Mouse (Mus musculus): ENCODE results near the gene Rnf167. TPM values are rescaled to one million over a fixed set of nuclear protein-coding genes. Genes with fewer than 3 reads are reported as not detected.

Rnf167 gene
- polyA plus RNA-seq (2012; fragmentation: generic; extraction: Trizol), result 9.0 TPM
- long read RNA-seq, experiment 1, transcript Rnf167-201 (9 exons, 1,833 nt), result major isoform, 19 of 30 reads
- long read RNA-seq, experiment 1, partial matches to known transcripts, result 3 of 30 reads
- long read RNA-seq, experiment 1, other reads (novel, unspliced or antisense), result 8 of 30 reads
- long read RNA-seq, experiment 2, transcript Rnf167-201 (9 exons, 1,833 nt), result major isoform, 15 of 24 reads
- long read RNA-seq, experiment 2, partial matches to known transcripts, result 3 of 24 reads
- long read RNA-seq, experiment 2, other reads (novel, unspliced or antisense), result 4 of 24 reads

- H3K36me3 ChIP-seq (ENCODE audit: control insufficient read depth, insufficient read depth), result peaks cover 65% of the 10 kb centered on the region
Observed at GRCm38 (mm10) chr11:70646691-70647650, at the start of gene Rnf167, which contains the start of gene Slc25a11. Rnf167 (plus strand) TSS chr11:70647235. Slc25a11 (minus strand) TSS chr11:70647479.

GRCm38 (mm10) chr11:70597301-70597700 lies 49.7 kb upstream of the Rnf167 start:
- Histone ChIP-seq H3K36me3 (ENCODE audit: control insufficient read depth, insufficient read depth) (peaks cover 36% of the 10 kb centered on the region), H3K4me3 (ENCODE audit: insufficient read depth, poor library complexity, severe bottlenecking) (no peak overlapping the region), H3K79me2 (ENCODE audit: control insufficient read depth, insufficient read depth) (peaks cover 24% of the 10 kb centered on the region), H3K79me3 (ENCODE audit: low read depth) (peaks cover 2% of the 10 kb centered on the region), H3K27me3 (ENCODE audit: control insufficient read depth, insufficient read depth, insufficient read length) (no peaks in the 10 kb centered on the region), H3ac (ENCODE audit: control insufficient read depth, insufficient read length, low read depth) (no peak overlapping the region)
- no peak for TF ChIP-seq CTCF (IDR thresholded peaks at IDR 0.05; ENCODE audit: control insufficient read depth, insufficient read depth, insufficient read length)
- TF ChIP-seq MYOG (IDR thresholded peaks at IDR 0.05; ENCODE audit: control insufficient read depth, extremely low read depth, insufficient read length), result no peak

More at GRCm38 (mm10) chr11:70646691-70647650, at the start of gene Rnf167, which contains the start of gene Slc25a11:
- Histone ChIP-seq H3K79me2 (ENCODE audit: control insufficient read depth, insufficient read depth) (peaks cover 71% of the 10 kb centered on the region), H3K27me3 (ENCODE audit: control insufficient read depth, insufficient read depth, insufficient read length) (no peaks in the 10 kb centered on the region), H3K79me3 (ENCODE audit: low read depth) (peaks cover 39% of the 10 kb centered on the region), H3K4me3 (ENCODE audit: insufficient read depth, poor library complexity, severe bottlenecking) (peak within 1 kb of the TSS; percentile 92), H3ac (ENCODE audit: control insufficient read depth, insufficient read length, low read depth) (peak within 1 kb of the TSS; percentile 94)
- TF ChIP-seq CTCF (IDR thresholded peaks at IDR 0.05; ENCODE audit: control insufficient read depth, insufficient read depth, insufficient read length) (peak; percentile 21), MYOD1 (IDR thresholded peaks at IDR 0.05; ENCODE audit: control insufficient read depth, insufficient read length, low read depth) (no peak), MAX (IDR thresholded peaks at IDR 0.05) (peak; percentile 24), CEBPB (IDR thresholded peaks at IDR 0.05; ENCODE audit: low read depth) (no peak), FOSL1 (IDR thresholded peaks at IDR 0.05; ENCODE audit: insufficient read depth, low read length, poor library complexity, severe bottlenecking) (no peak), MYOG (IDR thresholded peaks at IDR 0.05; ENCODE audit: control insufficient read depth, extremely low read depth, insufficient read length) (no peak), USF1 (IDR thresholded peaks at IDR 0.05; ENCODE audit: low read depth) (no peak)

GRCm38 (mm10) chr11:70598451-70598953 lies 48.5 kb upstream of the Rnf167 start:
- Histone ChIP-seq H3K27me3 (ENCODE audit: control insufficient read depth, insufficient read depth, insufficient read length) (no peaks in the 10 kb centered on the region), H3K79me3 (ENCODE audit: low read depth) (peaks cover 2% of the 10 kb centered on the region), H3ac (ENCODE audit: control insufficient read depth, insufficient read length, low read depth) (no peak overlapping the region), H3K36me3 (ENCODE audit: control insufficient read depth, insufficient read depth) (peaks cover 36% of the 10 kb centered on the region), H3K4me3 (ENCODE audit: insufficient read depth, poor library complexity, severe bottlenecking) (no peak overlapping the region), H3K79me2 (ENCODE audit: control insufficient read depth, insufficient read depth) (peaks cover 12% of the 10 kb centered on the region)
- no peak for TF ChIP-seq FOSL1 (IDR thresholded peaks at IDR 0.05; ENCODE audit: insufficient read depth, low read length, poor library complexity, severe bottlenecking)
- TF ChIP-seq MYOG (IDR thresholded peaks at IDR 0.05; ENCODE audit: control insufficient read depth, extremely low read depth, insufficient read length), result no peak
- TF ChIP-seq USF1 (IDR thresholded peaks at IDR 0.05; ENCODE audit: low read depth), result no peak
- no peak for TF ChIP-seq MAX (IDR thresholded peaks at IDR 0.05)
- no peak for TF ChIP-seq CTCF (IDR thresholded peaks at IDR 0.05; ENCODE audit: control insufficient read depth, insufficient read depth, insufficient read length)
- TF ChIP-seq CEBPB (IDR thresholded peaks at IDR 0.05; ENCODE audit: low read depth), result no peak
- no peak for TF ChIP-seq MYOD1 (IDR thresholded peaks at IDR 0.05; ENCODE audit: control insufficient read depth, insufficient read length, low read depth)

GRCm38 (mm10) chr11:70605024-70605566 lies 41.9 kb upstream of the Rnf167 start:
- Histone ChIP-seq H3K79me3 (ENCODE audit: low read depth) (no peaks in the 10 kb centered on the region), H3K27me3 (ENCODE audit: control insufficient read depth, insufficient read depth, insufficient read length) (no peaks in the 10 kb centered on the region), H3K79me2 (ENCODE audit: control insufficient read depth, insufficient read depth) (no peaks in the 10 kb centered on the region), H3ac (ENCODE audit: control insufficient read depth, insufficient read length, low read depth) (no peak overlapping the region), H3K4me3 (ENCODE audit: insufficient read depth, poor library complexity, severe bottlenecking) (no peak overlapping the region), H3K36me3 (ENCODE audit: control insufficient read depth, insufficient read depth) (peaks cover 69% of the 10 kb centered on the region)
- TF ChIP-seq CTCF (IDR thresholded peaks at IDR 0.05; ENCODE audit: control insufficient read depth, insufficient read depth, insufficient read length), result peak; percentile 76
- TF ChIP-seq MAX (IDR thresholded peaks at IDR 0.05), result peak; percentile 57
- no peak for TF ChIP-seq MYOD1 (IDR thresholded peaks at IDR 0.05; ENCODE audit: control insufficient read depth, insufficient read length, low read depth)

- TF ChIP-seq USF1 (IDR thresholded peaks at IDR 0.05; ENCODE audit: low read depth) (no peak), CEBPB (IDR thresholded peaks at IDR 0.05; ENCODE audit: low read depth) (no peak), CTCF (IDR thresholded peaks at IDR 0.05; ENCODE audit: control insufficient read depth, insufficient read depth, insufficient read length) (no peak), MYOD1 (IDR thresholded peaks at IDR 0.05; ENCODE audit: control insufficient read depth, insufficient read length, low read depth) (no peak), MAX (IDR thresholded peaks at IDR 0.05) (no peak), MYOG (IDR thresholded peaks at IDR 0.05; ENCODE audit: control insufficient read depth, extremely low read depth, insufficient read length) (no peak), FOSL1 (IDR thresholded peaks at IDR 0.05; ENCODE audit: insufficient read depth, low read length, poor library complexity, severe bottlenecking) (no peak)
- Histone ChIP-seq H3K79me2 (ENCODE audit: control insufficient read depth, insufficient read depth) (no peaks in the 10 kb centered on the region), H3K36me3 (ENCODE audit: control insufficient read depth, insufficient read depth) (peaks cover 79% of the 10 kb centered on the region), H3K79me3 (ENCODE audit: low read depth) (no peaks in the 10 kb centered on the region), H3ac (ENCODE audit: control insufficient read depth, insufficient read length, low read depth) (no peak overlapping the region), H3K4me3 (ENCODE audit: insufficient read depth, poor library complexity, severe bottlenecking) (no peak overlapping the region), H3K27me3 (ENCODE audit: control insufficient read depth, insufficient read depth, insufficient read length) (no peaks in the 10 kb centered on the region)
Observed at GRCm38 (mm10) chr11:70606717-70607116, 40.3 kb upstream of the Rnf167 start.
